Mouse (Mus musculus) olfactory bulb, adult 2 months (tissue): ENCODE results near the gene Vcam1. TPM values are rescaled to one million over a fixed set of nuclear protein-coding genes. Genes with fewer than 3 reads are reported as not detected.

Experiments
- H3K27ac ChIP-seq: fragments of 200-500 bp; 2 replicates; pipeline ENCODE4 v1.5.1; 2012; ENCODE audit warnings: low read depth, low read length; ENCODE audit not compliant: insufficient read depth
- H3K4me1 ChIP-seq: fragments of 200-500 bp; 2 replicates; pipeline ENCODE4 v1.6.1; 2012; ENCODE audit warnings: low read length; ENCODE audit not compliant: control insufficient read depth, insufficient read depth
- H3K4me3 ChIP-seq: fragments of 200-500 bp; 2 replicates; pipeline ENCODE4 v1.5.1; 2012; ENCODE audit warnings: mild to moderate bottlenecking, low read depth, low read length, moderate library complexity; ENCODE audit not compliant: insufficient read depth
- CTCF ChIP-seq: fragments of 200-500 bp; IDR thresholded peaks from 2 replicates; pipeline ENCODE4 v1.5.1; 2012; ENCODE audit warnings: low read depth, mild to moderate bottlenecking, low read length, moderate library complexity; ENCODE audit not compliant: insufficient read depth
- POLR2A ChIP-seq: fragments of 200-500 bp; IDR thresholded peaks from 2 replicates; pipeline ENCODE4 v1.6.1; 2012; ENCODE audit warnings: mild to moderate bottlenecking, low read depth, low read length, moderate library complexity; ENCODE audit not compliant: insufficient read depth
- WGBS: fragments of 180-500 bp; shearing (Covaris S2); methylation state at CpG from one replicate; pipeline ENCODE4 v1.1.7; 2018; 5-methylcytosine and 5-hydroxymethylcytosine counted together
- polyA plus RNA-seq: library from polyadenylated mRNA; stranded (reverse); fragments of >200 nt; gene quantifications from 2 replicates; pipeline ENCODE4 v1.2.4, GENCODE M21; 2012; ENCODE audit warnings: low replicate concordance; ENCODE audit not compliant: missing spikeins, insufficient read depth, insufficient read length

The Vcam1 gene
- polyA plus RNA-seq, 1 experiment: 87.8 TPM

- H3K27ac ChIP-seq: no peak overlapping the region
- TF ChIP-seq POLR2A (no peak), CTCF (no peak)
- H3K4me3 ChIP-seq: no peak overlapping the region
- H3K4me1 ChIP-seq: no peaks in the 10 kb centered on the region
- WGBS: 51% methylated on average over 7 of the region's 7 CpGs
Observed at GRCm38 (mm10) chr3:116119162-116119561, 10.3 kb downstream of the Vcam1 start.

- Histone ChIP-seq H3K4me1 (no peaks in the 10 kb centered on the region), H3K4me3 (no peak overlapping the region), H3K27ac (no peak overlapping the region)
- WGBS: 93% methylated on average over 4 of the region's 4 CpGs
- TF ChIP-seq CTCF (no peak), POLR2A (no peak)
Observed at GRCm38 (mm10) chr3:116117046-116117445, 12.4 kb downstream of the Vcam1 start.

GRCm38 (mm10) chr3:116114249-116115188 lies 15.0 kb downstream of the Vcam1 start:
- no peak overlapping the region for H3K4me3 ChIP-seq
- WGBS: 52% methylated on average over 12 of the region's 12 CpGs
- no peaks in the 10 kb centered on the region for H3K4me1 ChIP-seq
- H3K27ac ChIP-seq: no peak overlapping the region
- no peak for TF ChIP-seq POLR2A

- Histone ChIP-seq H3K4me1 (no peaks in the 10 kb centered on the region), H3K4me3 (no peak overlapping the region), H3K27ac (no peak overlapping the region)
- TF ChIP-seq CTCF (no peak), POLR2A (no peak)
- 12% methylated on average over 7 of the region's 7 CpGs for WGBS
Observed at GRCm38 (mm10) chr3:116113443-116114241, 15.8 kb downstream of the Vcam1 start.

- WGBS: 71% methylated on average over 5 of the region's 5 CpGs
- H3K27ac ChIP-seq: no peak overlapping the region
Observed at GRCm38 (mm10) chr3:116112816-116113405, 16.6 kb downstream of the Vcam1 start.

GRCm38 (mm10) chr3:116105713-116106112 lies 23.8 kb downstream of the Vcam1 start:
- 92% methylated on average over 5 of the region's 5 CpGs for WGBS
- TF ChIP-seq POLR2A (no peak), CTCF (no peak)

More at GRCm38 (mm10) chr3:116112816-116113405, 16.6 kb downstream of the Vcam1 start:
- TF ChIP-seq POLR2A (no peak), CTCF (no peak)
- no peak overlapping the region for H3K4me3 ChIP-seq
- H3K4me1 ChIP-seq: no peaks in the 10 kb centered on the region

GRCm38 (mm10) chr3:116104866-116105647 lies 24.4 kb downstream of the Vcam1 start:
- Histone ChIP-seq H3K27ac (no peak overlapping the region), H3K4me3 (no peak overlapping the region), H3K4me1 (no peaks in the 10 kb centered on the region)
- 18% methylated on average over 21 of the region's 21 CpGs for WGBS
- TF ChIP-seq CTCF (no peak), POLR2A (no peak)

More at GRCm38 (mm10) chr3:116105713-116106112, 23.8 kb downstream of the Vcam1 start:
- Histone ChIP-seq H3K4me1 (no peaks in the 10 kb centered on the region), H3K27ac (no peak overlapping the region), H3K4me3 (no peak overlapping the region)

GRCm38 (mm10) chr3:116104270-116104669 lies 25.2 kb downstream of the Vcam1 start:
- TF ChIP-seq CTCF (no peak), POLR2A (no peak)
- H3K27ac ChIP-seq: no peak overlapping the region
- H3K4me1 ChIP-seq: no peaks in the 10 kb centered on the region
- 43% methylated on average over 4 of the region's 4 CpGs for WGBS
- no peak overlapping the region for H3K4me3 ChIP-seq
